Mouse (Mus musculus): ENCODE data around the gene Fam124a. TPM values are rescaled to one million over a fixed set of nuclear protein-coding genes. Genes with fewer than 3 reads are reported as not detected.
"Not testable (repeated sequence)": the region's sequence is repeated elsewhere in the genome, so short reads cannot be mapped to it uniquely, and the experiment has no call there.

Gene Fam124a
- polyA plus RNA-seq, 1 experiment, result not detected

DNA sequence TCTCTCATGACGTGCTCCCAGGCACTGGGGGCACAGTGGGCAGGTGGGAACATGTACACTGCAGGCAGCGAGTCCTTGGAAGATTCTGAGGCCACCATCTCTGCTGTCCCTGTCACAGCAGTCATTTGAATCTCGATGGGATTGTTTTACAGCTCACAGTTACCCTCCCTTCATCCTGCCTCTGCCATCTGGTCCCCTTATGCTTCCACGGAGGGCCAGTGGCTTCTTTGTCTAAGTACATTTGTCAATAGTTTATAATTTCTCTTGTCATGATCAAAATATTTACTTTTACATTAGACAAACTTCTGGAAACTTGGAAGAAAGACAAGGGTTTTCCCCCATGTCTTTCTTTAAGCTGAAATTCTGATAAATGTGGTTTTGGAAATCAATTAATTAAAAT lies 8.8 kb upstream of the Fam124a start:
- no peak for TF ChIP-seq GATA1 (IDR thresholded peaks at IDR 0.05; ENCODE audit: low read length)
- no peak for TF ChIP-seq TAL1 (IDR thresholded peaks at IDR 0.05; ENCODE audit: low read length)
- Histone ChIP-seq H3K27me3 (ENCODE audit: control insufficient read depth) (no peaks in the 10 kb centered on the region), H3K4me1 (ENCODE audit: control insufficient read depth) (no peaks in the 10 kb centered on the region), H3K36me3 (ENCODE audit: control insufficient read depth) (no peaks in the 10 kb centered on the region), H3K9me3 (ENCODE audit: control insufficient read depth, low read length) (no peaks in the 10 kb centered on the region), H3K4me3 (replicated peaks) (no peak overlapping the region)

DNA sequence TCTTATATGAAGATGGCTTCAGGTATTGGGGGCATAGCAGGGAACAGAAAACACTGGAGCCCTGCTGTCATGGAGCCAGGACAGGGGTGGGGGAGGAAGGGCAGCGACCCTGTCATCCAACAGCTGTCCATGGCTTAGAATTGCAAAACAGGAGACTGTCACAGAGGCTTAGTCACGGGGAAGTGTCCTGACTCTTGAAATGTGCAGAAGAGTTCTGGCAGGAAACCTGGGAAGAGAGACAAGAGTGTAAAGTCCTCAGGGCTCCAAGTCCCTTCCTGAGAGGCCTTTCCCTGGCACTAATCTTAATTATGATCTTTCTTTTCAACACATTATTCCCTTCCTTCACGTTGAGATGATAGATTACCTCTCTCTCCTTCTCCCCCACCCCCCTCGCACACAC lies 5.4 kb upstream of the Fam124a start:
- Histone ChIP-seq H3K9me3 (ENCODE audit: control insufficient read depth, low read length) (no peaks in the 10 kb centered on the region), H3K36me3 (ENCODE audit: control insufficient read depth) (no peaks in the 10 kb centered on the region), H3K4me3 (replicated peaks) (no peak overlapping the region), H3K4me1 (ENCODE audit: control insufficient read depth) (no peaks in the 10 kb centered on the region; the same call in 1 of the 2 replicates), H3K27me3 (ENCODE audit: control insufficient read depth) (peaks cover 9% of the 10 kb centered on the region)
- no peak for TF ChIP-seq GATA1 (IDR thresholded peaks at IDR 0.05; ENCODE audit: low read length)
- TF ChIP-seq TAL1 (IDR thresholded peaks at IDR 0.05; ENCODE audit: low read length), result no peak

DNA sequence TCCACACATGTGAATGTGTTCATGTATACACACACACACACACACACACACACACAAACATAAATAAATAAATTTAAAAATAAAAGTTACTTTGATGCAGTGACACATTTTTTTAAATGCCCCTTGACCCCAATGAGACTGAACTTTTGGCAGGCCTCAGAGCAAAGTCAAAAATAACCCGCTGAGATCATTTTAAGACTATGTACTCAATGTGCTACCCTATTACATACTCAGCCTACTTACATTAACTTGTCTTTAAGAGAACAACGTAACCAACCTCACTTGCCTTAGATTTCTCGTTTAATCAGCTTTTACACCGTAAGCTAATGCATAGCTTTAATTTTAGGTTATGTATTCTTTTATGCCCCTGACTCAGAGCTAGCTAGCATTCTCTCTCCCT lies 2.8 kb upstream of the Fam124a start:
- peaks cover 35% of the 10 kb centered on the region for H3K27me3 ChIP-seq (ENCODE audit: control insufficient read depth)
- no peak overlapping the region for H3K4me3 ChIP-seq (replicated peaks)
- TF ChIP-seq TAL1 (IDR thresholded peaks at IDR 0.05; ENCODE audit: low read length), result no peak
- TF ChIP-seq GATA1 (IDR thresholded peaks at IDR 0.05; ENCODE audit: low read length), result no peak
- H3K36me3 ChIP-seq (ENCODE audit: control insufficient read depth), result no peaks in the 10 kb centered on the region
- H3K4me1 ChIP-seq (ENCODE audit: control insufficient read depth), result peaks cover 7% of the 10 kb centered on the region
- no peaks in the 10 kb centered on the region for H3K9me3 ChIP-seq (ENCODE audit: control insufficient read depth, low read length)

DNA sequence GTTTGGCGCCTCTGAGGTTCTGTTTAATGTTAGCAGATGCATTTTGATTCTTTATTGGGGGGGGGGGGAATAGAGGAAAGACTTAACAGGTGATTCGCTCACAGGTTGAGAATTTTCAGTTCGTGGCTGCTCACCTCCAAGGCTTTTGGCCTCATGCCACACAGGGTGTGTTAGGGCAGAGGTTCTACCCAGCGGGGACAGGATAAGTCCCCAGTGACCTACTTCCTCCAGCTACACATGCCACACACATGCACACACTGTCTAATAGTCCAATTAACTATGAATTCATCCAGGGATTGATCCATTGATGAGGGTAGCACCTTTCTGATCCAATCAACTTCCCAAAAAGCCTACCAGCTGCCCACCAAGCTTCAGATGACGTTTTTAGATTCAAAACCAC lies 1.8 kb upstream of the Fam124a start:
- Histone ChIP-seq H3K36me3 (ENCODE audit: control insufficient read depth) (no peaks in the 10 kb centered on the region), H3K9me3 (ENCODE audit: control insufficient read depth, low read length) (no peaks in the 10 kb centered on the region), H3K4me3 (replicated peaks) (no peak overlapping the region), H3K4me1 (ENCODE audit: control insufficient read depth) (peaks cover 7% of the 10 kb centered on the region), H3K27me3 (ENCODE audit: control insufficient read depth) (peaks cover 36% of the 10 kb centered on the region)
- TF ChIP-seq GATA1 (IDR thresholded peaks at IDR 0.05; ENCODE audit: low read length) (no peak), TAL1 (IDR thresholded peaks at IDR 0.05; ENCODE audit: low read length) (no peak)

DNA sequence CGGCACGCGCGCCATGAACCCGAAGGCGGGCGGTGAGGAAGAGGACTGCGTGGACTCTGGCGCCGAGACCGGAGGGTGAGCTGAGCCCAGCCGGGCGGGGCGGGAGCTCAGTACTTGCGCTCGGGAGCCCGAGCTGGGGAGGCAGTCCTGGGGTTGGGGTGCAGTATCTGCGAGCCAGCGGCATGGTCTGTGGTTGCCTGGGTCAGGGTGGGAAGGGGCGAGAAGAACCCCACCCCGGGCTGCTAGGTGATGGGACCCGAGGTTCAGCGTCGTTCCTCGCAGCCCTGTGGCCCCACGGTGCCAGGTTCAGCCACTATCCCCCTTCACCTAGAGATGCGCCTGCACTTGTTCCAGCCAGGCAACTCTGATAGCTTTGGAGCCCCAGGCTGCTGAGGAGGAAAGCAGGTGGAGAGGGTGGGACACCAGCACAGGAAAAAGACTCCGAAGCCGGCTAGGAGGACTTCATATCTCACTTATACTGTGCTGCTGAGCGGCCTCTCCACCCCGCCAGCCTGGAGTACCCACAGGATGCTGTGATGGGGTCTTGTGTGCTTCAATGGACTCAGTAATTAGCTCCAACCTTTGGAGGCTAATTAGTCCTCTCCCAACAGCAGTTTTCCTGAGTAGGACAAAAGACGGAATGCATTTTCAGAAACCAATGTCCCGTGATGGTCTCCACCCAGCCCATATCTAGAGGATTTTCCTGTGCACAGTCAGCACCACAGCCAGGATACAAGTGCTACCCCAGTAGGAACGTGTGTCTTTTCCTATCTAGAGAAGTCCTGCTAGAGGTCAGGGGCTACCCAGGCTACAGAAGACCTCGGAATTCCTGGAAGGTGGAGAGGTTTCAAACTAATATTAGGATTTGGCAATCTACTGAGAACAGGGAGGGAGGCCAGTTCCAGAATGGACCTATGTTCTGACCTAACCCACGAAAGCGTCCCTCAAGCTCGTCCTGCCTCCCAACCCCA lies 588 bp downstream of the Fam124a start:
- no peak for TF ChIP-seq TAL1 (IDR thresholded peaks at IDR 0.05; ENCODE audit: low read length)
- TF ChIP-seq GATA1 (IDR thresholded peaks at IDR 0.05; ENCODE audit: low read length), result no peak
- peak overlapping the region; percentile 58 for H3K4me3 ChIP-seq (replicated peaks)
- H3K36me3 ChIP-seq (ENCODE audit: control insufficient read depth), result no peaks in the 10 kb centered on the region
- H3K27me3 ChIP-seq (ENCODE audit: control insufficient read depth), result peaks cover 36% of the 10 kb centered on the region
- peaks cover 7% of the 10 kb centered on the region for H3K4me1 ChIP-seq (ENCODE audit: control insufficient read depth)
- H3K9me3 ChIP-seq (ENCODE audit: control insufficient read depth, low read length), result no peaks in the 10 kb centered on the region

DNA sequence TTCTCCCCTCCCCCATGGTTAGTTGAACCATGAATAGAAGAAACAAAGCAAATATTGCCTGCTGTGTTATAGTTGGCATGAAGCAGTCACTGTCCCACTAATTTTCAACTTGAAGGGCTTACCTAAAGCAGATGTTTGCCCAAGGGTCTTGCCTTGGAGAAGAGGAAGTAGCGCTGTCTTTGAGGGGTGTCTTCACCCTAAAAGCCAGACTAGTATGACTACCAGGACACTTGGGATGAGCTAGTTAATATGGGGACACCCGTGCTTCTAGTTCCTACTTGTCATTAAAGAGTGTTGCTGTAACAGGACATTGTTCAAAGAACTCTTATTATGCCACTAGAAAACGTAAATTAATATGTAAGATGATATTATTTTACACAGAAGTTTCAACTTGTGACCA lies 1.6 kb downstream of the Fam124a start:
- H3K27me3 ChIP-seq (ENCODE audit: control insufficient read depth), result peaks cover 36% of the 10 kb centered on the region
- TF ChIP-seq TAL1 (IDR thresholded peaks at IDR 0.05; ENCODE audit: low read length), result no peak
- no peak for TF ChIP-seq GATA1 (IDR thresholded peaks at IDR 0.05; ENCODE audit: low read length)
- no peaks in the 10 kb centered on the region for H3K36me3 ChIP-seq (ENCODE audit: control insufficient read depth)
- no peaks in the 10 kb centered on the region for H3K9me3 ChIP-seq (ENCODE audit: control insufficient read depth, low read length)
- H3K4me1 ChIP-seq (ENCODE audit: control insufficient read depth), result peaks cover 7% of the 10 kb centered on the region
- no peak overlapping the region for H3K4me3 ChIP-seq (replicated peaks)

DNA sequence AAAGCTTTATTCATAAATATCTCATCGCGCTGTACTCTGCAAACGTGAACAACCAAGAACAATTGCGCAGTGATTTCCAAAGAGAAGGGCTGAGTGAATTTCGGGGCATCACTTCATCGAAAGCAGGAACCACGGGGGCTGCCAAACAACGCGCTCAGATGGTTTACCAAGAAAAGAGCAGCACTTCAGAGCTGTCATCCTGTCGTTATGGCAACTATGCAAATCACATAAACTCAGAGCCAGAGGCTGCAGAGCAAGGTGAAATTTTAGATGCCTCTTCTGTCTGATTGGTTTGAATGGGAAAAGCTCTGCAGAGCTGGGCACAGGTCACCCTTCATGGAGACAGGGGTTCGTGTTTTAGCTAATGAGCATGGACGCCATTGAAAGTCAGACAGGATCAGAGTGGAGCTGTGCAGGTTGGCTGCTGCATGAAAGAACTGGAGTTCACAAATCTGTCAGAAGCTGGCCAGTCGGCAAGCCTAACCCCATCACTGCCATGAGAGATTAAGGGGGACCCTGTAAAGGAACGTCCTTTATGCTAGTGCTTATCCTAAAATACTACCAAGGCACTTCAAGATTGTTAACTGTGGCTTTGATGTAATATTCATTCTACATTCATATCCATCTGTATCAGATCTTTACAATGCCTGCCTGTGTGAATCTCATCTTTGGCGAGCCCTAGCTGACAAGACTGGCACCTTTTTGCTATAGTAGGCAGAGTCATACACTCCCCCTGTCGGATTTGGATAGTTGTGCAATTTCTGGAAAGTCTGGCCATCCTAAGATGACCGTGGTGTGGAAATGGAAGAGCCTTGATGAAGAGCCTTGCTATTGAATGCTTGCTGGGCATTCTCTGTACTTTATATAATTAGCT lies 6.6 kb downstream of the Fam124a start:
- Histone ChIP-seq H3K4me1 (ENCODE audit: control insufficient read depth) (no peaks in the 10 kb centered on the region), H3K4me3 (replicated peaks) (no peak overlapping the region), H3K36me3 (ENCODE audit: control insufficient read depth) (no peaks in the 10 kb centered on the region), H3K9me3 (ENCODE audit: control insufficient read depth, low read length) (no peaks in the 10 kb centered on the region), H3K27me3 (ENCODE audit: control insufficient read depth) (peaks cover 6% of the 10 kb centered on the region)
- no peak for TF ChIP-seq TAL1 (IDR thresholded peaks at IDR 0.05; ENCODE audit: low read length)
- TF ChIP-seq GATA1 (IDR thresholded peaks at IDR 0.05; ENCODE audit: low read length), result no peak

DNA sequence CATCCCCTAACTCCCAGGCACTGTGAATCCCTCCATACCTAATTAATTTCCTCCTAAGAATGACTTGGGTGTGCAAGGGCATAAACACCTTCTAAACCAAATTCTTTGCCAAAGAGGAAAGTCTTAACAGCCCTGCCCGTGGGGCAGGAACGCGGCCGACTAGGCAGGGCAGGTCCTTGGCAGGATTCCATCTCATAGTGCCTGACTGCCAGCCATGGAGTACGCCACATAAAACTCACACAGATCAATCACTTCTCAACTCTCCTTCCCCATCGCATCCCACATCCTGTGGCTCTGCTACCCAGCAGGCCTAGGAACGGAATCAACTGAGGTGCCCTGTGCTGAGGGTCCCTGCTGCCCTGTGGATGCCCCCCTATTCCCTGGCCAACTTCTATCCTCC lies 8.1 kb downstream of the Fam124a start:
- no peaks in the 10 kb centered on the region for H3K27me3 ChIP-seq (ENCODE audit: control insufficient read depth)
- no peaks in the 10 kb centered on the region for H3K36me3 ChIP-seq (ENCODE audit: control insufficient read depth)
- no peak overlapping the region for H3K4me3 ChIP-seq (replicated peaks)
- H3K4me1 ChIP-seq (ENCODE audit: control insufficient read depth), result no peaks in the 10 kb centered on the region
- TF ChIP-seq TAL1 (IDR thresholded peaks at IDR 0.05; ENCODE audit: low read length) (no peak), GATA1 (IDR thresholded peaks at IDR 0.05; ENCODE audit: low read length) (no peak)
- no peaks in the 10 kb centered on the region for H3K9me3 ChIP-seq (ENCODE audit: control insufficient read depth, low read length)

DNA sequence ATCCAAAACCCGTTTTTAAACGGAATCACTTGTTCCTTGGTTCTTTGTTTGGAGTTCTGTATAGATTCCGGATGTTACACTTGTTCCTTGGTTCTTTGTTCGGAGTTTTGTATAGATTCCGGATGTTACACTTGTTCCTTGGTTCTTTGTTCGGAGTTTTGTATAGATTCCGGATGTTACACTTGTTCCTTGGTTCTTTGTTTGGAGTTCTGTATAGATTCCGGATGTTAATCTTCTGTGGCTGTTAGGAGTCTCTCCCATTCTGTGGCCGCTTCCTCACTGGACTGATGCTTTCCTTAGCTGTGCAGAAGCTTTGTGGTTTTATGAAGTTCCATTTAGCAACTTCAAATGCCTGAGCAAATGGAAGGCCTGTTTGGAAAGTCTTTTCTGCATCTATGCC lies 11.3 kb downstream of the Fam124a start, which contains the start of gene Gm4131:
Gene Gm4131, minus strand, starts transcription at position 101 of the 400 bp plus-strand sequence.
- not testable (repeated sequence) for H3K4me3 ChIP-seq (replicated peaks); H3K9me3 ChIP-seq (ENCODE audit: control insufficient read depth, low read length); H3K4me1 ChIP-seq (ENCODE audit: control insufficient read depth); H3K27me3 ChIP-seq (ENCODE audit: control insufficient read depth); H3K36me3 ChIP-seq (ENCODE audit: control insufficient read depth)
